Mouse (Mus musculus) embryo, embryonic 10 days (tissue): ENCODE results near the gene Inava.
A peak's percentile ranks its signal among the peaks of the same experiment; 100 is the strongest.

ENCODE experiments used
- DNase-seq: peaks from one replicate; pipeline ENCODE4 v3.0.0-alpha.2; 2015; ENCODE audit warnings: low spot score

Gene Inava

DNA sequence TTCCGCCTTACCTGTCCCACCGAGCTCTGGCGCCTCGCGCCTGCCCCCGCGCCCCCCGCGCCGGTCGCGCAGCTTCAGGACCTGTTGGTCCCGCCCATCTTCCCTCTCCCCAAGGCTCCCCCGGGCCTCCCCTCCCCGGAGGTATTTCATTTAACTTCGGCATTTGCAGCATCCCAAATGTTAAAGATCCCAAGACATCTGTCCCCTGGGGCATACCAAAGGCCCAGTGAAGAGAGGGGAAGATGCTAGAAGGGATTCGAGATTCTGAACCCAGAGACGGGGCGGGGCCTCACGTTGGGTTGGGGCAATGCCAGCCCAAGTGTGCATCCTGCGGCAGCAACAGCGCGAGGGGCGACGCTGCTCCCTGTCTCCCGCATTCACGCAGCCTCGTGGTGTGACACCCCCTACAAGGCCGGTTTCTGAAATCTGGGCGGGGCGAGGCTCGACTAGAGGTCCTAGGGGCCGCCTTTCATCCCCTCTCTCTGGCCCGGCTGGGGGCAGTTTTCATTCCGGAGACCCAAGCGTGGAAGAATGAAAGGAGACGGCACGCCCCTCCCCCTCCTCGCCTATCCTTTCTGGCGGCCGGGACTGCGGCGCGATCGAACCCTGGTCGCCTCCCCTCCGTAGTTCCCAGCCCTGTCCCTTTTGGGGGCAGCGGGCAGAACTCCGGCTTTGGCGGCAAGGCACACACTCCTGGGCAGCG lies at the start of gene Inava:
TSS of gene Inava (minus strand) at position 373 of the 703 bp plus-strand sequence.
- peak; percentile 92 for DNase-seq

DNA sequence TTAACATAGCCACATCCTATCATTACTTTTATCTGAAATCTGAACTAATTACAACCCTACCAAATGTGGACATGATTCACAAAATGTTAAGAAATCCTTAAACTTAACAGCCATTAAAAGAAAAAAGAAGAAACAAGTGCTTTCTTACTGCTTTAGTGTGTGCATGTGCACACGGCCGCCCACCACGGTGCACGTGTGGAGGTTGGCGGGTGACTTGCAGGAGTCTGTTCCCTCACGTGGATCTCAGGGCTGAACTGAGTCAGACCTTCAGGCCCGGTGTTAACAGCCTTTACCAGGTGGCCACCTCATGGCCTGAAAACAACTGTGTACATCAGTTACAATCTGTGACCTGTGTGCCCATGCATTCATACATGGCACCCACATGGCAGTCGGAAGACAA lies 43.3 kb upstream of the Inava start:
- DNase-seq, result no peak

DNA sequence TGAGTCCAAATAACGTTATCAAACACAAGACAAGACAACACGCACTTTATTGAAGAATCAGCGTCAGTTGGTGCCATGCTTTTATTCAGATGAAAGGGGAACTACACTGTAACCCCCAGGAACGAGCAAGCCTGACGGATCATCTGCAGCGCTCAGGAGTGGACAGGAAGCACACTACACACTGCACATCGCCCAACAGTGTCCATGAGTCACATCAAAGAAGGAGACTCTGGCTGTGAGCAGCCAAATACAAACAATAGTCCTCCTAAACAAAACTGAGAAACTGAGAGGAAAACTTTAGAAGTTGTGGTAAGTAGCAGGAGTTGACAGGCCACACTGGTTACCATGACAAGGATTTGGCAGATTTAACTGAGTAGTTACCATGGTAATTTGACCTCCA lies 34.2 kb upstream of the Inava start:
- DNase-seq, result no peak

DNA sequence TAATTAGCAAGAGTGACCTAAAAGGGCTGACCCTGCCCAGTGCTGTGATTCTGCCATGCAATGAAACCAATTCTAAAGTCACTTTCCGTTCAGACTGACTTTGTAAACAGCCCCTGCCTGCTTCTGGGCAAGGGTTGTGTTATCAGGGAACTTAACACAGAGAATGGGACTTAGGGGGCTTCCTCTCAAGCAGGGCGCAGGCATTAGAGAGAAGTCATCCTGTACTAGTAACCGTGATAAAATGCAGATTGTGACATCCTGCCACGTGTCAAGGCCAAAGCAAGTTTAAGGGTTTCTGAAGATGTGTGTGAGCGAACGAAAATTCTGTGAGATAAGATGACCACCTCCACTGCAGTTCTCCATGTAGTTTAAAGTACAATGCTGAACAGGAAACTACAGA lies 32.1 kb upstream of the Inava start:
- DNase-seq, result no peak

DNA sequence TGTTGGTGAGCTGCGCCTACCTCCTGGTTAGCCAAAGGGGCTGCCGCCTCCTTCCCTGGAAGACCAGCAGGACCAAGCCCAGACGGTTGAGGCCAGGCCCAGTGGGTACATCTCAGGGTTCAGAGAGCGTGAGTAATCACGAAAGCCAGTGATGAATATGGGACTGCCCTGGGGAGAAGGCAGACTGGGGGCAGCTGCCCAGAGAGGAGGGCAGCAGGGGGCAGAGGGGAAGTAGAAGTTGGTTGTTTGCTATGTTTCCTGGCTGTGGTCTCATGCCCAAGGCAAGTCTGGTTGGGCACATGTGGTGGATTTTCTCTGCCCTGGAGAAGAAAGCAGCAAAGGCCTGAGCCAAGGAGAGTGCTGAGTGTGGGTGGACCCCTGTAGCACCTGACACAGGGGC lies 29.3 kb upstream of the Inava start:
- DNase-seq, result no peak

DNA sequence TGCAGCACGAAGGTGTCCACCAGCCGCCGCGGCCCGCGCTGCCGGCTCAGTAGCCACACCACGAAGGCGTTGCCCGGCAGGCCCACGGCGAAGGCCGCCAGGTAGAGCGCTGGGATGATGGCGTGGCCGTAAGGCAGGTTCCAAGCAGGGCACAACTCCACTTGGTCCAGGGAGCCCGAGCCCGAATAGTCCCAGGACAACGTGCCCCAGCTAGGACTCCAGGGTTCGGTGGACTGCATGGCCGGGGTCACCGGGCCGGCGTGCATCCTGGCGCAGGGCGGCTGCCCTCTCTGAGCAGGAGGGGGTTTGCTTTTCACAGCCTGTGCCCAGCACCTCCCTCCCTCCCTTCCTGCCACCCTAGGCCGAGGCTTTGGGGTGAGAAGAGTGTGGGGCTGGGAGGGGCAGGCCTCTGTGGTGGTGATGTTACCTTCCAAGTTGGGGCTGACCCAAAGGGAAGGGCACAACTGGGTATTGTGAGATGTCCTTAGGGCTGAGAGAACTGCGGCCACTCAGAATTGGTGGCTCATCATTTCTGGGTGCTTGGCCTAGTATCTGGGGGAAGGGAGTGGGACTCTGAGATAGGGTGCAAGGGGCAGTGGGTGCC lies 26.7 kb upstream of the Inava start, which contains the start of gene Gpr25:
TSS of gene Gpr25 (minus strand) at position 239 of the 604 bp plus-strand sequence.
- no peak for DNase-seq

DNA sequence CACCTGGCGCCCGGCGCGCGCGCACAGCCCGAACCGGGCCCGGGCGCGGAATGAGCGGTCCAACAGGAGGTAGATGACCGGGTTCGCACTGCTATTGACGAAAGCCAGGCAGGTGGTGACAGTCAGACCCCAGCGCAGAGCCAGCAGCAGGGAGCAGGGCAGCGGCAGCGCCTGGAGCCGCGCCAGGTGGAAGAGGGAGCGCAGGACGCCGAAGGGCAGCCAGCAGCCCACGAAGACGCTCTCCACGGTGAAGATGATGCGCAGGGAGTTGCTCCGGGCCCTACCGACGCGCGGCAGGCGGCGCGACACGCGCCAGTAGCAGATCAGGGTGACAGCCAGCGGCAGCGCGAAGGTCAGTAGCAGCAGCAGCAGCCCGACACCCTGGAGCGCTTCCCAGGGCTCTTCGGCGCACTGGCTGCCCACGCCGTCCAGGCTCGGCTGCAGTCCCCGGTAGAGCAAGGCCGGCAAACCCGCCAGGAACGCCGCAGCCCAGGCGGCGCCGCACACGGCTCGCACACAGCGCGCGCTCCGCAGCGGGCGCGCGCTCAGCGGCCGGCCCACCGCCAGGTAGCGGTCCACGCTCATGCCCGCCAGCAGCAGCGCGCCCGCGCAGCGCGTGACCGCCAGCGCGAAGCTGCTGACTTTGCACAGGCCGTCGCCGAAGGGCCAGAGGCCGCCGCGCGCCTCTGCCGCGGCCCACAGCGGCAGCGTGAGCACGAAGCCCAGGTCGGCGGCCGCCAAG lies 26.0 kb upstream of the Inava start:
- peak; percentile 63 for DNase-seq

DNA sequence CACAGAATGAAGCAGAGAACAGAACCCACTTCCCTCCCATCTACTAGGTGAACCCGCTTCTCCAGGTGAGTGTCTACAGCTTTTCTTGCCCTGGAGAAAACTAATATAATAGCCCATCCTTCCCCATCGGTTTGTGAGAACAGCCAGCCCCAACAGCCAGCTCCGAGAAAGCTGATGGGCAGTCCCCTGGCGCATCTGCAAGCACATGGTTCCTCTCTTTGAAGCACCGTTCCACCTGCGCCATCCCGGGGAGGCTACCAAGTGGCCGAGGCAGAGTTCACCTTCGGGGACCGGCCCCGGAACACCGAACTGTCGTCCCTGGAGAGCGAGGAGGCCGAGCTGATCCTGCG lies 25.5 kb upstream of the Inava start:
- no peak for DNase-seq

DNA sequence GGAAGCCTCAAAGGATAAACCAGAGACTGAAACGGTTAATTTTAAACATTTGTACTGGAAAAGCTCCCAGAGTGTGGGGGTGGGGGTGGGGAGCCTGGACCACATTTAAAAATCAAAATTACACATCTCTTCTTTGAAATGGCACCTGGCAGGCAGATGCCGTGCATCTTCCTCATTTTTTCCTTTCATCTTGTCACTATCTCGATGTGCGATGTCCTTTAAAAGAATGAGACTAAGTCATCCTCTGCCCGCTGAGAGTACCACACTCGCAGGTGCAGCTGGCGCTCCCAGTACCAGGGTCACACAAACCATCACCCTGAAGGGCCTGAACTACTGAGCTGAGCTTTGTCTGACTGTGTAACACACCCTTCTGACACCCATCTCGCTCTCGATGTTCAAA lies 24.4 kb upstream of the Inava start:
- no peak for DNase-seq

DNA sequence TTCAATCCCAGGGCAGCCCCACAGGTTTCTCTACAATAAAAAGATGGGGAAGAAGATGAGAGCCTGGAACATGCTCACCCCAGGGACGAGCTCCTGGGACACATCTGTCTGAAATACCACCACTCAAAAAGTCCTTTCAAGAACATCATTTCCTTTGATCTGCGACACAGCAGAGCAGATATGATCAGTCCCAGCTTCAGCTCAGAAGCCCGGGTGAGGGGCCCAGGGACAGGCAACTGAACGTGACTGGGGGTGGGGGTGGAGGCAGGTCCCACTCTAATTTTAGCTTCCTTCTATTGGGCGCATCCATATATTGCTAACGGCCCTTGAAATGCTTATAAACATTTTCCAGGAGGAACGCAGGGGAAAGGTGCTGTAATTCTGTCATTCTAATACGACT lies 21.6 kb upstream of the Inava start:
- DNase-seq, result no peak

DNA sequence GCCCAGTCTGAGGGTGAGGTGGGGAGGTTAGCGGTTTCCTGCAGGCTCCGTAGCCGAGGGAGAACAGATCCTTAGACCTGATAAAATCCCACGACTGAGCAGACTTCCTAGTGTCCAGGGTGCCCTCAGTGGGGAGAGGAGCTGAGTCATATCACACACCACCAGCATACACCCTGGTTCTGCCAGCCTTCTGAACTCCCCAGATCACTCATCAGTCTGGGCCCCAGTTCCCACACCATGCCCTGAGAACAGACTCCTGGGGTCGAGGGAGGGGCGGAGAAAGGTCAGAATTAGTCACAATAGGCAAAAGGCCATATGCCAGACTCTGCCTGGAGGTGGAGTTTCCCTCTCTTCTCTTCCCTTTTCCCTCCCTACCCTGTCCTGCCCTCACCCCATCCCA lies 21.1 kb upstream of the Inava start:
- peak; percentile 56 for DNase-seq

DNA sequence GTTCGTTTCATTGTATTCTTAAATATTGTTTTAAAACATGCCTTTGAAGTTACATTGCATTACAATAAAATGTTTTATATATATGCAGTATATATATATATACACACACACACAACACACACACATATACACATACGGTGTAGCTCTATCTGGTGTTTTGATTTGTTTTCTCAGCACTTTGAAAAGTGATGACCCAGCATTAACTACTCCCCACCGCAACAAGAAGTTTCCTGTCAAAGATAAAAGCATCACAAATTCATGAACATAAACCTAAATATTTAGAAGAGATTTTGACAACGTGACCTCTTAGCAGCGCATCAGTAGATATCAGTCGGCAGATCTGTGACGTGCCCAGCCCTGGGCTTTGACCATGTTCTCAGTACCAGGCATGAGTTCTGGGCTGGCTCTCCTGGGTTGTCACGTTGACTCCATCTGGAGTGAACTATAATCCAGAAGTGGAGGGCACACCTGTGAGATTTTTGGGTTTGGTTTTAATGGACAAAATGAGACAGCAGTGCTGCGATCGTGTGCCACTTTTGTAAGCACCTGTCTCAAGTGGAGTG lies 20.5 kb upstream of the Inava start:
- DNase-seq, result no peak

DNA sequence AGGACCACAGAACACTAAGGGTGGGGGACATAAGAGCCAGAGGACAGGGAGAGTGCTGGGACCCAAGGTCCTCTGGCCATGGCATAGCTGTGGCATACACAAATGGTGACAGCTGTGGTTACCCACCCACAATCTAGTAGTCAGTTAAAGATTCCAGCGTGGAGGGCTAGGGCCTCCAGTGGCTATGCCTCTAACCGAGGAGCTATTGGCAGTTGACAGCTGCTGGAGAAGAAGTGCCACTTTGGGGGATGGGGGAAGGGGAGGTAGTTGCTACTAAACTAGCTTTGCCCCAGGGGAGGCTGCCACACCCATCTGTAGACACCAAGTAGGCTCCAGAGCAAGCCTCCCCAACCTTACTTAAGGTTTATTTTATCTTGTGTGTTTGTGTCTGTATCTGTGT lies 19.4 kb upstream of the Inava start:
- no peak for DNase-seq

DNA sequence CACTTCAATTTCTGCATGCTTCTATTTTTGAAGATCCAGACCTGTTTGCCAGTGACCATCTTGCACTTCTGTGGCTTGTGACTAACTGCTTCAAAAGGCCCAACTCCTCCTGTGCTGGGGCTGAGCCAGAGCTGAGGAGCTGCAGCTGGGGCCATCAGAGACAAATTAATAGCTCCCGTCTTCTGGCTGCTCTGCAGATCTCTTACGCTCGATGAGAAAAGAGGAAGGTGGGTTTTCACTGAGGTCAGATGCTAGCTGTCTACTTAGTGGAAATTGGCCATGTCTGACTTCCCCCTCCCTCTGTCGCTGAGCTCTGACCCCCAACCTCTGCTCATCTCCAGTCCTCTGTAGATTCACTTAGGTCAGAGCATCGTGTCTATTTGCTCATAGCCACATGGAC lies 15.6 kb upstream of the Inava start:
- DNase-seq, result no peak

DNA sequence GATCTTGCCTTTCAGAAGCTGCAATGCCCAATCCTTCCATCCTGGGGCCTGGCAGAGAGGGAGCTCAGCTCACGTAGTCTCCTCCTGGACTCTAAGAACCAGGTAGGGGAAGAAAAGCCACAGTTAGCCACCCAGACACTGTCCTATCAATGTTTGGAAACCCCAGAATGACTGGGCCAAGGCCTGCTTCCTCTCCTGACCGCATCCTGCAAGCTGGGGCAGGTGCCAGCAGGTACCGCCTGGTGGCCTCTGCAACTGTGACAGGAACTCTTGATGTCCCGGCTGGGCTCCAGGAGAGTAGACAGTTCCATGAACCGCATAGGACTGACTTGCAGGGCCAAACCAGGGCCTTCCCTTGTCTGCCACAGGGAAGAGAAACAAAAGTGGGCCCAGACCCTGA lies 13.3 kb upstream of the Inava start:
- no peak for DNase-seq

DNA sequence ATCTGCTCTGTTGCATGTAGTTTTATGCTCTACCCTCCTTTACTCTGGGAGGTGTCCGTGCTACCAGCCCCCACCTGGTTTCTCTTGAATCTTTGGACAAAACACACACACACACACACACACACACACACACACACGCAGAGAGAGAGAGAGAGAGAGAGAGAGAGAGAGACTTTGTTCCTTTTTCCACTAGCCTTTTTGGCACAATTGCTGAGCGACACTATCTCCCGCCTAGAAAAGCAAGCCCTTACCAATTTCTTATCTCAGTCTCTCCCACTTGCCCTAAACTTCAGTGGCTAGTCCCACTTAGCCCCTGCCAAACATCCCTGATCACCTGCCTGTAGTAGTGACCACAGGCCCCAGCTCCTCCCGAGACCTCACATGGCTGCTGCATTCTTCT lies 10.4 kb upstream of the Inava start:
- no peak for DNase-seq

DNA sequence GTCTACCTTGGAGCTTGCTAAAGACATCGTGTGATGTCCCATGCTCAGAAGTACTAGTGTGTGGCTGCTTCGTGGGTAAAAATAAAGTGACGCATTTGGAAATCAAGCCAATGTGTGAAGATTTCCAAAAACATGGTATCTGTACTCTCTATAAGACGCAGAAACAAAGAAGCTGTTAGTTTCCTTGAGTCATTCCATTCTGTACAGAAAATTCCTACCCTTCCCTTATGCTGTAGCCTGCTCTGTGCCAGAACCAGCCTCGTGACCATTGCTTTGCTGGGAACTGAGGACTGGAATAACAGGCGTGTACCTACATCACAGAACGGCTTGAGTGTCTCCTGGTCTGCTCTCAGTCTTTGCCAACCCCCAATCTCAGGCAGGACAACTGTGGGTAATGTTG lies 7.7 kb upstream of the Inava start:
- DNase-seq, result no peak

DNA sequence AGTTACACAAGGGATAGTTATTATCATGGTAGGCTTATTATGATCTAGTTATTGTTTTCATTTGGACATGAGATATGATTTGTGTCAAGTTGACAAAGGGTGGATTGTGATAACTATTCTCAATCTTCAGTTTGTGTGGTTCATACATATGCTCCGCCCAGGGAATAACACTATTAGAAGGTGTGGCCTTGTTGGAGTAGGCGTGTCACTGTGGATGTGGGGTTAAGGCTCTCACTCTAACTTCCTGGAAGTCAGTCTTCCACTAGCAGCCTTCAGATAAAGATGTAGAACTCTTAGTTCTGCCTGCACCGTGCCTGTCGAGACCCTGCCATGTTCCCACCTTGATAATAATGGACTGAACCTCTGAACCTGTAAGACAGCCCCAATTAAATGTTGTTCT lies 4.4 kb upstream of the Inava start:
- DNase-seq, result no peak

DNA sequence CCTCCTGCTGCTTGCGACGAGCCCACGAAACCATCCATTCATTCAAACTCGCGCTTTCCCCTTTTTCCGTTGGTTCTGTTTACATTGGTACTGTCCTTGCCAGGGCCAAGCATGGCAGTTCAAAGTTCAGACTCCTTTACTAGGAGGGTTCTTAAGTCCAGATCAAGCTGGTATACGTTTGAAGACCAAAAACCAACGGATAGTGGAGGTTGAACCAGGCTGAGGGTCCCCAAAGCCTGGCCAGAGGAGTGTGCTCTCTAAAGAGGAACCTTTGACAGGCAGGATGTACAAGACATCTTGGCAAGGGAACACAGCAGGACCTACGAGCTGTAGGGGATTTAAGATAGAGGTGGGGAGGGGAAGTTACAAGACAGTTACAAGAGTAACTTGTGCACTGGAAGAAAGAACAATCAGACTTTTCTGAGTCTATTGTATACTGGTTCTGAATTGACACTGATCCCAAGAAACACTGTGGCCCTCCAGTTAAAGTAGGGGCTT lies 580 bp upstream of the Inava start:
- DNase-seq, result no peak

DNA sequence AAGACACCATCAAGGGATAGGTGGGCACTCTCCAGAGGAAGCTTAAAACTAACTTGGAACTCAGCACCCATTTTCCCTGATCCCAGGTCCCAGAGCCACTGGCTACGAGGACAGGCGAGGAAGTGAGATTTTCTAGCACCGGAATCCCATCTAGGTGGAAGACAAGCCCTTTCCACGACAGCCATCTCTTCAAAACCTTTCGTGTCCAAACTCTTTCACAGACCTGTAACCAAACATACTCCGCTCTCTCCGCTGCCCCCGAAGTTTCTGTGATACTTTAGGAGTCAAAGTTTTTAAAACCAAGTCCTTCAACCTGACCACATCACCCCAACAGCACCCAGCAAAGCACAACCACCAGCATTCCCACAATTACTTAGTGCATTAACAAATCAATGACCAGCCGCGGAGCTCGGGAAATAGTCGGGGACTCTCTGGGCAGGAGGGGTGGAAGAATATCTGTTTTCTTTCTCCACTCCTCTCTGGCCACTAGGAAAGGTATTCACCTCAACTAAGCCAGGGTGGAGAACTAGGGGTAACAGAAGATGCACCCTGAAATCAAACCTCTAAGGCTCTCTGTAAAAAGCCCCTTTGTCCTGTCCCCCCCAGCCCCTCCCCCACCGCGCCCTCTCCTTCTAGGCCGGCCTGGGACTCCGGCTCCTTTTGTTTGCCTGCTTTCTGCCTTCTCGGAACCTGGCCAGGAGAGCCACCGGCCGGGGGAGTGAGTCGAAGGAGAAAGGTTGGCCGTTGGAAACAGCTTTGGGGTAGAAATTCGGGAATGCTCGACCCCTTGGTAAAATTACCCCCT lies 876 bp downstream of the Inava start:
- peak; percentile 44 for DNase-seq

DNA sequence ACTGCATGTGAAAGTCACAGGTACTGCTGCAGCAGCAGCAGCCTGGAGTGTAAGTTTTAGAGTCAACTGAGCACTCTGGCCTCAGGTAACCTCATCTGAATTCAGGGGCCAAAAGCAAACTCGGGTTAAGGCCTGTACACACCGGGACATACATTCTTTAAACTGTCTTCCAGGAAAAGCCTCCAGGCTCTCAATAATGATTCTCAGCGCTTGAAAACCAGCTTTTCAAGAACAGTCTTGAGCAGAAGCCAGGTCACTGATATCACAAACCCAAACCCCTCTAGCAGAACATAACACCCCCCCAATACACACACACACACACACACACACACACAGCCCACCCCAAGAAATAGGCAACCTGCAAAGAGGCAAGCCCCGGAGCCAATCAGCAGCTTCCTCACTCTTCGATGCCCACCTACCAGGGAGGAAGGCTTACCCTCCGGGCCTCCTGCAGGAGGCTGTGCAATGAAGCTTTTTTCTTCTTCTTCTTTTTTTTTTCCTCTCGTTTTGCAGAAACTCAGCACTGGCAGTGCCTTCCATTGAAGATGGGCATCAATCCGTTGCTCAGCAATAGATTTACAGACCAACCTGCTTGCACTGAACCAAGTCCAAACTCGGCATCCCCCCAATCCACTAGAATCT lies 1.7 kb downstream of the Inava start:
- peak; percentile 59 for DNase-seq

DNA sequence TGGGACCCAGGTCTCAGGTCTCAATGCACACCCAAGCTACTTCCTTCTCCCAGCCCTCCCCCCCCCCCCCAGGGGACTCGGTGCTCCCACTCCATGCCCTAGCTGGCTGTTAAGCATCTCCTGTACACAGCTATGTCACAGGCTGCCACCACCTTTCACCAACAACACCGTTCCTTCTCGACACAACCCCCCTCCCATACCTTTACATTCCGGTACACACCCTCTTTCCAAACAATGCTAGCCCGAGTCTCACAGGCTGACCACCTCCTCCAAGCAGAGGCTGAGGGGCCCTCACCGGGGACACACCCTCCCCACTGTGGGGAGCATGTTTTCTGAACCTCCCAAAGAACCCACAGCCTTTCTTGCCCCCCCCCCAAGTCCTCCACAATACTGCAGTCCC lies 2.5 kb downstream of the Inava start:
- DNase-seq, result no peak
